Mouse (Mus musculus) ES-E14 (cell line): ENCODE results near the gene Ngfr.

Experiments
- MAFK ChIP-seq: IDR thresholded peaks from 2 replicates; pipeline ENCODE4 v1.6.1; 2014; ENCODE audit warnings: mild to moderate bottlenecking, low read depth, low read length, inconsistent platforms; ENCODE audit not compliant: insufficient read depth
- ZNF384 ChIP-seq: IDR thresholded peaks from 2 replicates; pipeline ENCODE4 v1.6.1; 2012; ENCODE audit warnings: low read depth, low read length, inconsistent platforms

GRCm38 (mm10) chr11:95557719-95558118 lies 29.8 kb downstream of the Ngfr start:
- TF ChIP-seq MAFK = no peak
- no peak for TF ChIP-seq ZNF384
